Comparison of ENCODE assay signal across 28 mouse cellular contexts in genomic region chr2:158356121-158356520, GRCm38 (mm10). TPM values are rescaled to one million over a fixed set of nuclear protein-coding genes. Genes with fewer than 3 reads are reported as not detected.
"Had no signal": no experiment of that assay in that cellular context is flagged by ENCODE, and none has a peak within 500 bp of the region (broad histone marks: within the 10 kb centered on the region; RNA-seq: fewer than 3 reads in every experiment).

No protein-coding gene starts in this region.

- H3K27me3 ChIP-seq: embryonic facial prominence, embryonic 12.5 days; embryonic facial prominence, embryonic 13.5 days; embryonic facial prominence, embryonic 15.5 days; forebrain, embryonic 12.5 days; forebrain, embryonic 13.5 days; forebrain, embryonic 15.5 days had no signal

- ATAC-seq: forebrain, embryonic 13.5 days; forebrain, embryonic 14.5 days; forebrain, embryonic 15.5 days; forebrain, embryonic 16.5 days; forebrain, postnatal 0 days had no signal

- H3K4me3 ChIP-seq: embryonic facial prominence, embryonic 10.5 days; embryonic facial prominence, embryonic 12.5 days; embryonic facial prominence, embryonic 13.5 days; embryonic facial prominence, embryonic 15.5 days; erythroblast, embryonic 14.5 days; forebrain, embryonic 10.5 days; forebrain, embryonic 12.5 days; forebrain, embryonic 13.5 days; forebrain, embryonic 15.5 days; gastrocnemius, adult 2 months; heart, adult 2 months had no signal

- DNase-seq: cerebellum, adult 8-10 months; cerebellum, adult 9-10 months; cerebellum, adult 9-11 months; cerebellum, postnatal 10 days; cerebellum, postnatal 14 days; cerebellum, postnatal 25 days; cerebellum, postnatal 36 days; embryo, embryonic 11 days; forebrain, postnatal 0 days; gastrocnemius, adult 2 months; gastrocnemius, postnatal 10 days; gastrocnemius, postnatal 14 days; gastrocnemius, postnatal 25 days; gastrocnemius, postnatal 36 days; heart, adult 11 months; heart, adult 18-20 months; heart, adult 2 months had no signal

- H3K9me3 ChIP-seq: embryonic facial prominence, embryonic 10.5 days; embryonic facial prominence, embryonic 12.5 days; embryonic facial prominence, embryonic 13.5 days; embryonic facial prominence, embryonic 15.5 days; forebrain, embryonic 10.5 days; forebrain, embryonic 12.5 days; forebrain, embryonic 13.5 days; forebrain, embryonic 15.5 days had no signal

- H3K9ac ChIP-seq: embryonic facial prominence, embryonic 12.5 days; embryonic facial prominence, embryonic 13.5 days; embryonic facial prominence, embryonic 15.5 days; forebrain, embryonic 12.5 days; forebrain, embryonic 13.5 days; forebrain, embryonic 15.5 days; forebrain, postnatal 0 days had no signal

- H3K27ac ChIP-seq: embryonic facial prominence, embryonic 10.5 days; embryonic facial prominence, embryonic 12.5 days; embryonic facial prominence, embryonic 13.5 days; embryonic facial prominence, embryonic 15.5 days; forebrain, embryonic 10.5 days; forebrain, embryonic 12.5 days; forebrain, embryonic 13.5 days; forebrain, embryonic 15.5 days; gastrocnemius, adult 2 months; heart, adult 2 months had no signal

- H3K4me2 ChIP-seq: embryonic facial prominence, embryonic 12.5 days; embryonic facial prominence, embryonic 13.5 days; embryonic facial prominence, embryonic 15.5 days; forebrain, embryonic 12.5 days; forebrain, embryonic 13.5 days; forebrain, embryonic 15.5 days had no signal

RNA-seq across cellular contexts. Expression of gene Snhg11, which starts 19.3 kb away (rescaled TPM):
- polyA plus RNA-seq: erythroblast, embryonic 14.5 days had no signal
